Mouse (Mus musculus): ENCODE data around the gene Nol10. TPM values are rescaled to one million over a fixed set of nuclear protein-coding genes. Genes with fewer than 3 reads are reported as not detected.
A peak's percentile ranks its signal among the peaks of the same experiment; 100 is the strongest.

The Nol10 gene
- 8.1 and 11.6 TPM in 2 replicates for polyA plus RNA-seq (2015; fragmentation: Nextera tagmentation; extraction: Ambion mirVana)

DNA sequence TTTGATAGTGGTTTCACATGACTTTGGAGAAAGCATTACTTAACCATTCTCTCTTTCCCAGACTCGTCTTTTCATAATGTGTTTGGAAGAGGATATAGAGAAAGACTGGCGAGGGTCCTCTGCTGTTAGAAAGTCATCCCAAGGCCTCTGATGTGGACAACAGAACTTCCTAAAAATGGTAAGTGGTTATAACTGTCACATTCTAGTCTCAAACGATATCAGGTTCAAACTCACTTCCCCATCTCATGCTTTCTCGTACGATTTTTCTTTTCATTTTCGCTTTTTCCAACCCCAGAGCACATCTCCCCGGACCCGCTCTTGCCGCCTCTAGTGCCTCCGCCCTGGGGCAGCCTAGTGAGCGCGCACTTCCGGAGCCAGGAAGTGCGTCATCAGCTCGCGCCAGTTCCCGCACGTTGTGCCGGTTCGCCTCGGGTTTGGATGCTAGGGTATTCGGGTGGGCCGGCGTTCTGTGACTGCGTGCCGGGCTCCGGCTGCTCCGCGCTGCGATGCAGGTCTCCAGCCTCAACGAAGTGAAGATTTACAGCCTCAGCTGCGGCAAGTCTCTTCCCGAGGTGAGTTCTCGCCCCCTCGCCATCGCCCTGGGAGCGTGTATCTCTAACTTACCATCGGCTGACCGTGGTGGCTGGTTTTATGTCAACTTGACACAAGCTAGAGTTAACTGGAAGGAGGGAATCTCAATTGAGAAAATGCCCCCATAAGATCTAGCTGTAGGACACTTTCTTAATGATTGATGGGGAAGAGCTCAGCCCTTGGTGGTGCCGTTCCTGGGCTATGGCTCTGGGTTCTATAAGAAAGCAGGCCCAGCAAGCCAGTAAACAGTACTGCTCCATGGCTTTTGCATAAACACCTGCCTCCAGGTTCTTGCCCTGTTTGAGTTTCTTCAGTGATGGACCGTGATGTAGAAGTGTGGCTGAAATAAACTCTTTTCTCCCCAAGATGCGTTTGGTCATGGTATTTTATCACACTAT, at the start of gene Nol10:
Gene Nol10, plus strand, starts transcription at position 411 of the 989 bp plus-strand sequence.

DNA sequence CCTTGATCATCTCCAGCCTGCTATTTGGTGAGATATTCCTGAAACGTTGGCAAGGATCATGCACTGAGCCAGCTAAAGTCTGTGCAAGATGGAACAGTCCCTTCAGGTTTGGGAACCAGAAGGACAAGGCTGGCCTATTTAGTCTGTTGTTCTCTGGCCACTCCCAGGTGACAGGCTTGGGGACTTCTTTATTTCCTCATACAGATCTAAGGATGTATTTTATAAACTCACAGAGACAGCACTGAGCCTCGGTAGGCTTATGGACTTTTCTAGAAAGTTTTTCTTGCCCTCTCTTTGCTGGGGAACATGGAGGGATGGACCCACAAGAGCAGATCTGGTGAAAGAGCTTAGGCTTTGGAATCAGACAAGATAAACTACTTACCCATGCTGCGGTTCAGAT, 19.0 kb upstream of the Nol10 start, which contains the start of gene Atp6v1c2:
Gene Atp6v1c2, minus strand, starts transcription at position 101 of the 400 bp plus-strand sequence.

Small RNAs within 50 kb of the gene (microRNA-seq; reads per million reads assigned to microRNA genes)
- 7.1 reads per million, percentile 16 among the genes with 10 or more reads in this experiment for gene Mir3066

Other genes starting within 250 kb of the Nol10 start
- 18.5 and 24.5 TPM in 2 replicates for gene Kcnf1, start 171.6 kb upstream of the Nol10 start, polyA plus RNA-seq (2015; fragmentation: Nextera tagmentation; extraction: Ambion mirVana)
- gene Pdia6, start 81.9 kb upstream of the Nol10 start, polyA plus RNA-seq (2015; fragmentation: Nextera tagmentation; extraction: Ambion mirVana), result 214 and 262 TPM in 2 replicates
- 0.15 and 0.16 TPM in 2 replicates for gene Atp6v1c2, start 19.1 kb upstream of the Nol10 start, polyA plus RNA-seq (2015; fragmentation: Nextera tagmentation; extraction: Ambion mirVana)
- 60.0 and 70.1 TPM in 2 replicates for gene Odc1, start 196.3 kb downstream of the Nol10 start, polyA plus RNA-seq (2015; fragmentation: Nextera tagmentation; extraction: Ambion mirVana)

Data from urinary bladder, postnatal 0 days (tissue).